Mouse (Mus musculus) heart, postnatal 0 days (tissue): ENCODE measurements around the gene Dnah7a.

Experiments
- CTCF ChIP-seq: IDR thresholded peaks from 2 replicates; pipeline ENCODE4 v1.5.1; 2016; ENCODE audit warnings: antibody characterized with exemption, control low read depth, low read depth
- EP300 ChIP-seq: IDR thresholded peaks from 2 replicates; pipeline ENCODE4 v1.6.1; 2016; ENCODE audit warnings: antibody characterized with exemption, low read depth

- TF ChIP-seq CTCF (no peak), EP300 (no peak)
Observed at GRCm38 (mm10) chr1:53467325-53467670, 239.3 kb downstream of the Dnah7a start.
